Comparison of ENCODE assay signal across 7 mouse cellular contexts in the genomic region with DNA sequence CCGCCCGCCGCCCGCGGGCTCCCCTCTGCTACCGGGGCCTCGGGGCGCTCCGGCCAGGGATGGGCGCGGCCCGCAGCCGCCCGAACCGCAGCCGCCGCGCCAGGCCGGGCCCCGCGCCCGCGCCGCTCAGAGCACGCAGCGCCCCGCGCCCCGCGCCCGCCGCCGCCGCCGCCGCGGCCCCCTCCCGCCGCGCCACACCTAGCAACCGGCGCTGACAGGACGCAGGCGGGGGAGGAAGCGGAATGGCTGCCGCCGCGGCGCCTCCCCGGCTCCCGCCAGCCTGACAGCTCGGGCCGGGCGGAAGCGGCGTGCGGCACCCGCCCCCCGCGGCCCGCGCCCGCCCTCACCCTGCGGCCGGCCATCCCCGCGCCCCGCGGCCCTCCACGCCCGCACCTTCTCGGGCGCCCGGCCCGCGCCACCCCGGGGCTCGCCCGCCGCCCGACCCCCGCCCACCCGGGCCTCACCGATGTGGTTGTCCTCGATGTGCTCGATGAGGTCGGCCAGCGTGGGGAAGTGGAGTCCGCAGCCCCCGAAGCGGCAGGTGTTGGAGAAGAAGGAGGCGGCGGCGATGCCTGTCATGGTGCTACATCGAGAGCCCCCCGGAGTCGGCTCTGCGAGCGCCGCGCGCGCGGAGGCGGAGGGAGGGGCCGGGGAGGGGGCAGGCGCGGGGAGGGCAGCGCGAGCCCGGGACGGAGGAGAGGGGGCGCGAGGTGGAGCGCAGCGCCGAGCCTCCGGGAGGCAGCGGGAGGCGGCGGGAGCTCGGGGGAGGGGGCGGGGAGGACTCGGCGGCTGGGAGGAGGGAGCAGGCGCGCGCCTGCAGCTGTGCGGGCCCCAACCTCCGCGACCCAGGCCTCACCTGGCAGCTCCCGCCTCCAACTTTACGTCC. TPM values are rescaled to one million over a fixed set of nuclear protein-coding genes. Genes with fewer than 3 reads are reported as not detected.
DNase-seq lines count a peak whose midpoint lies in the region; ATAC-seq and TF ChIP-seq lines count a peak whose summit lies in the region.

Gene Jazf1 (minus strand): TSS at position 643 of the 886 bp plus-strand sequence.

- 2% methylated on average over 61 of the region's 133 CpGs for WGBS in intestine, postnatal 0 days
- under 1% methylated on average over 49 of the region's 133 CpGs for WGBS in limb, embryonic 11.5 days
- WGBS in midbrain, embryonic 10.5 days = 7% methylated on average over 99 of the region's 133 CpGs
- 5% methylated on average over 88 of the region's 133 CpGs for WGBS in spleen, adult 2 months

- peak within 1 kb of the TSS; percentile 98 for H3K4me2 ChIP-seq in intestine, postnatal 0 days (replicated peaks; ENCODE audit: low read depth)
- peak within 1 kb of the TSS; percentile 95 for H3K4me2 ChIP-seq in limb, embryonic 11.5 days (ENCODE audit: low read depth, severe bottlenecking)

- peak within 1 kb of the TSS; percentile 50 for H3K27ac ChIP-seq in intestine, postnatal 0 days (ENCODE audit: low read depth, low read length)
- no peak within 1 kb of the TSS for H3K27ac ChIP-seq in limb, embryonic 11.5 days (replicated peaks; ENCODE audit: low read depth, low read length)
- H3K27ac ChIP-seq in midbrain, embryonic 10.5 days (replicated peaks) = peak within 1 kb of the TSS; percentile 86
- no peak within 1 kb of the TSS; the same call in 1 of the 2 replicates for H3K27ac ChIP-seq in spleen, adult 2 months (ENCODE audit: insufficient read depth, low read length)

- no peak for TF ChIP-seq CTCF in intestine, postnatal 0 days (IDR thresholded peaks at IDR 0.05; ENCODE audit: low read depth)
- no peak for TF ChIP-seq CTCF in spleen, adult 2 months (IDR thresholded peaks at IDR 0.05; ENCODE audit: extremely low read depth, insufficient read depth, insufficient read length, insufficient replicate concordance)

- no peaks in the 10 kb centered on the region for H3K9me3 ChIP-seq in intestine, postnatal 0 days (ENCODE audit: control insufficient read depth)
- no peaks in the 10 kb centered on the region for H3K9me3 ChIP-seq in limb, embryonic 11.5 days (ENCODE audit: control insufficient read depth, low read length)
- H3K9me3 ChIP-seq in midbrain, embryonic 10.5 days (replicated peaks) = no peaks in the 10 kb centered on the region

- ATAC-seq in intestine, postnatal 0 days = peak; percentile 76
- ATAC-seq in limb, embryonic 11.5 days (ENCODE audit: insufficient number of reproducible peaks, low FRiP score, low TSS enrichment, low read depth) = peak; percentile 60

- H3K4me1 ChIP-seq in intestine, postnatal 0 days (replicated peaks; ENCODE audit: control insufficient read depth, insufficient read depth, low read length) = no peaks in the 10 kb centered on the region
- H3K4me1 ChIP-seq in limb, embryonic 11.5 days (ENCODE audit: control insufficient read depth, insufficient read depth, low read length) = peaks cover 7% of the 10 kb centered on the region; the same call in 1 of the 2 replicates
- peaks cover 15% of the 10 kb centered on the region for H3K4me1 ChIP-seq in midbrain, embryonic 10.5 days
- H3K4me1 ChIP-seq in spleen, adult 2 months (ENCODE audit: control insufficient read depth, insufficient read depth, insufficient read length) = no peaks in the 10 kb centered on the region

- H3K4me3 ChIP-seq in intestine, postnatal 0 days (ENCODE audit: low read depth, low read length) = peak within 1 kb of the TSS; percentile 81
- peak within 1 kb of the TSS; percentile 77 for H3K4me3 ChIP-seq in limb, embryonic 11.5 days (ENCODE audit: low read depth, low read length)
- peak within 1 kb of the TSS; percentile 88 for H3K4me3 ChIP-seq in midbrain, embryonic 10.5 days
- peak within 1 kb of the TSS; percentile 60 for H3K4me3 ChIP-seq in spleen, adult 2 months (ENCODE audit: extremely low read depth, insufficient read depth, insufficient read length)

- peak within 1 kb of the TSS; percentile 67 for H3K9ac ChIP-seq in intestine, postnatal 0 days (ENCODE audit: low read depth, low read length)
- H3K9ac ChIP-seq in limb, embryonic 11.5 days (ENCODE audit: low read length) = peak within 1 kb of the TSS; percentile 62

- H3K27me3 ChIP-seq in intestine, postnatal 0 days (replicated peaks; ENCODE audit: control insufficient read depth, insufficient read depth, low read length) = no peaks in the 10 kb centered on the region
- peaks cover 21% of the 10 kb centered on the region for H3K27me3 ChIP-seq in limb, embryonic 11.5 days (ENCODE audit: control insufficient read depth, insufficient read depth, low read length)
- peaks cover 72% of the 10 kb centered on the region for H3K27me3 ChIP-seq in midbrain, embryonic 10.5 days (ENCODE audit: low read depth, poor library complexity, severe bottlenecking)
- H3K27me3 ChIP-seq in spleen, adult 2 months (ENCODE audit: control insufficient read depth, insufficient read depth, low read length) = peaks cover 13% of the 10 kb centered on the region; the same call in 1 of the 2 replicates

- peak; percentile 71 for DNase-seq in adrenal gland, postnatal 14 days
- DNase-seq in embryo, embryonic 10.5 days (ENCODE audit: low spot score) = peak; percentile 56
- DNase-seq in heart, adult 11 months = peak; percentile 97
- peak; percentile 70 for DNase-seq in limb, embryonic 11.5 days (ENCODE audit: low spot score)
- peak; percentile 73 for DNase-seq in midbrain, embryonic 10.5 days (ENCODE audit: low spot score)
- peak in 1 of 2 experiments; percentile 37 for DNase-seq in spleen, adult 2 months (ENCODE audit: low read depth in 1 of 2, low spot score in 2 of 2)

- H3K36me3 ChIP-seq in intestine, postnatal 0 days (ENCODE audit: control insufficient read depth, insufficient read depth) = no peaks in the 10 kb centered on the region
- H3K36me3 ChIP-seq in limb, embryonic 11.5 days (ENCODE audit: control insufficient read depth, insufficient read depth, low read length) = no peaks in the 10 kb centered on the region
- H3K36me3 ChIP-seq in midbrain, embryonic 10.5 days = no peaks in the 10 kb centered on the region
- no peaks in the 10 kb centered on the region for H3K36me3 ChIP-seq in spleen, adult 2 months (ENCODE audit: control insufficient read depth, insufficient read depth, low read length)

- TF ChIP-seq POLR2A in spleen, adult 2 months (IDR thresholded peaks at IDR 0.05; ENCODE audit: low read depth, low read length) = no peak

RNA-seq across cellular contexts. Expression of gene Jazf1, which starts in this region (rescaled TPM):
- 4.3 and 4.8 TPM in 2 replicates for total RNA-seq in adrenal gland, postnatal 14 days (2021)
- polyA plus RNA-seq in intestine, postnatal 0 days (2015; fragmentation: Nextera tagmentation; extraction: Ambion mirVana) = 5.1 and 6.0 TPM in 2 replicates
- polyA plus RNA-seq in limb, embryonic 11.5 days (2014; fragmentation: Nextera tagmentation; extraction: Ambion mirVana) = 5.4 and 6.5 TPM in 2 replicates
- 3.4 and 5.7 TPM in 2 replicates for polyA plus RNA-seq in midbrain, embryonic 10.5 days (2016; fragmentation: Nextera tagmentation; extraction: Ambion mirVana)
- 0.43 and 0.56 TPM in 2 replicates for polyA plus RNA-seq in spleen, adult 2 months (2012; rRNA removed)

Comparison
In these comparisons a context has a peak if more than half of its experiments do, and no peak if none do; other contexts are left out.
1. H3K27ac ChIP-seq: peak in intestine, postnatal 0 days (single experiment) and midbrain, embryonic 10.5 days (single experiment); none in limb, embryonic 11.5 days (single experiment) and spleen, adult 2 months (single experiment).
2. Peak in every context shown above with its lines, with median percentiles within 50 percentile points of each other: H3K4me3 ChIP-seq.